Comparison of ENCODE assay signal across 9 mouse cellular contexts in genomic region chr8:106411783-106412451, GRCm38 (mm10). TPM values are rescaled to one million over a fixed set of nuclear protein-coding genes. Genes with fewer than 3 reads are reported as not detected.
A peak's percentile ranks its signal among the peaks of the same experiment; 100 is the strongest.
DNase-seq lines count a peak whose midpoint lies in the region; ATAC-seq and TF ChIP-seq lines count a peak whose summit lies in the region.
"Had no signal": no experiment of that assay in that cellular context is flagged by ENCODE, and none has a peak within 500 bp of the region (broad histone marks: within the 10 kb centered on the region; RNA-seq: fewer than 3 reads in every experiment).

No protein-coding gene starts in this region.

- H3K36me3 ChIP-seq in neural tube, embryonic 15.5 days = no peaks in the 10 kb centered on the region
- H3K36me3 ChIP-seq in intestine, postnatal 0 days (ENCODE audit: control insufficient read depth, insufficient read depth) = no peaks in the 10 kb centered on the region
- no peaks in the 10 kb centered on the region for H3K36me3 ChIP-seq in limb, embryonic 14.5 days (ENCODE audit: control insufficient read depth, insufficient read depth, low read length)
- H3K36me3 ChIP-seq: hindbrain, embryonic 15.5 days had no signal

- no peak for TF ChIP-seq POLR2A in limb, embryonic 14.5 days (IDR thresholded peaks at IDR 0.05; ENCODE audit: borderline replicate concordance, extremely low read depth, insufficient read depth, insufficient read length)

- no peak for ATAC-seq in neural tube, embryonic 15.5 days (ENCODE audit: low FRiP score)
- ATAC-seq in intestine, postnatal 0 days = no peak
- no peak for ATAC-seq in limb, embryonic 14.5 days (ENCODE audit: low FRiP score, low read depth)
- peak; percentile 45 for ATAC-seq in neutrophil, adult 5-6 weeks (ENCODE audit: extremely low read depth, insufficient number of reproducible peaks, low FRiP score, poor library complexity, severe bottlenecking)

- DNase-seq in neural tube, embryonic 10.5 days (ENCODE audit: extremely low spot score, low spot score) = peak; percentile 65
- peak; percentile 29 for DNase-seq in adrenal gland, adult 2 months
- peak; percentile 56 for DNase-seq in embryo, embryonic 11.5 days (ENCODE audit: low read depth, low spot score)
- peak; percentile 73 for DNase-seq in limb, embryonic 14.5 days (ENCODE audit: low spot score)
- DNase-seq in thymus, postnatal 14 days = peak; percentile 60

- peaks cover 13% of the 10 kb centered on the region for H3K4me1 ChIP-seq in neural tube, embryonic 15.5 days
- no peaks in the 10 kb centered on the region; the same call in 1 of the 2 replicates for H3K4me1 ChIP-seq in intestine, postnatal 0 days (replicated peaks; ENCODE audit: control insufficient read depth, insufficient read depth, low read length)
- peaks cover 15% of the 10 kb centered on the region for H3K4me1 ChIP-seq in limb, embryonic 14.5 days (ENCODE audit: control insufficient read depth, insufficient read depth, low read length)

- H3K4me3 ChIP-seq in neural tube, embryonic 15.5 days (replicated peaks) = no peak overlapping the region
- no peak overlapping the region for H3K4me3 ChIP-seq in intestine, postnatal 0 days (ENCODE audit: low read depth, low read length)
- H3K4me3 ChIP-seq in limb, embryonic 14.5 days (replicated peaks; ENCODE audit: low read length) = no peak overlapping the region
- H3K4me3 ChIP-seq: hindbrain, embryonic 15.5 days had no signal

- WGBS in neural tube, embryonic 15.5 days = 20% methylated on average over 14 of the region's 14 CpGs
- 17% methylated on average over 14 of the region's 14 CpGs for WGBS in intestine, postnatal 0 days
- WGBS in limb, embryonic 14.5 days = 18% methylated on average over 14 of the region's 14 CpGs

- H3K27ac ChIP-seq in neural tube, embryonic 15.5 days (replicated peaks) = no peak overlapping the region
- H3K27ac ChIP-seq in intestine, postnatal 0 days (ENCODE audit: low read depth, low read length) = no peak overlapping the region
- H3K27ac ChIP-seq in limb, embryonic 14.5 days (replicated peaks; ENCODE audit: low read depth, low read length) = no peak overlapping the region
- H3K27ac ChIP-seq: hindbrain, embryonic 15.5 days had no signal

- no peaks in the 10 kb centered on the region for H3K27me3 ChIP-seq in neural tube, embryonic 15.5 days (replicated peaks)
- H3K27me3 ChIP-seq in intestine, postnatal 0 days (replicated peaks; ENCODE audit: control insufficient read depth, insufficient read depth, low read length) = no peaks in the 10 kb centered on the region
- H3K27me3 ChIP-seq in limb, embryonic 14.5 days (ENCODE audit: control insufficient read depth, insufficient read depth, low read length) = no peaks in the 10 kb centered on the region
- H3K27me3 ChIP-seq: hindbrain, embryonic 15.5 days had no signal

- H3K9ac ChIP-seq in neural tube, embryonic 15.5 days (replicated peaks) = no peak overlapping the region
- no peak overlapping the region for H3K9ac ChIP-seq in intestine, postnatal 0 days (ENCODE audit: low read depth, low read length)
- H3K9ac ChIP-seq in limb, embryonic 14.5 days (ENCODE audit: low read depth, low read length, severe bottlenecking) = no peak overlapping the region
- H3K9ac ChIP-seq: hindbrain, embryonic 15.5 days had no signal

- H3K4me2 ChIP-seq in neural tube, embryonic 15.5 days = no peak overlapping the region; the same call in 1 of the 2 replicates
- peak overlapping the region; percentile 6 for H3K4me2 ChIP-seq in intestine, postnatal 0 days (replicated peaks; ENCODE audit: low read depth)
- H3K4me2 ChIP-seq in limb, embryonic 14.5 days (replicated peaks; ENCODE audit: low read depth, low read length, severe bottlenecking) = no peak overlapping the region
- H3K4me2 ChIP-seq: hindbrain, embryonic 15.5 days had no signal

- no peaks in the 10 kb centered on the region for H3K9me3 ChIP-seq in neural tube, embryonic 15.5 days (replicated peaks)
- H3K9me3 ChIP-seq in intestine, postnatal 0 days (ENCODE audit: control insufficient read depth) = no peaks in the 10 kb centered on the region
- H3K9me3 ChIP-seq in limb, embryonic 14.5 days (ENCODE audit: control insufficient read depth, low read length) = no peaks in the 10 kb centered on the region
- H3K9me3 ChIP-seq: hindbrain, embryonic 15.5 days had no signal

- TF ChIP-seq CTCF in intestine, postnatal 0 days (IDR thresholded peaks at IDR 0.05; ENCODE audit: low read depth) = peak; percentile 93

RNA-seq across cellular contexts. Expression of gene Zfp90, which starts 3.2 kb away (rescaled TPM):
- 34.2 and 39.3 TPM in 2 replicates for polyA plus RNA-seq in neural tube, embryonic 15.5 days (2015; fragmentation: Nextera tagmentation; extraction: Ambion mirVana)
- total RNA-seq in adrenal gland, adult 2 months (2021) = 1 to 10 TPM; 3.1 to 6.8 TPM
- polyA plus RNA-seq in adrenal gland, adult 2 months (2012; rRNA removed) = 0.68 and 1.2 TPM in 2 replicates
- polyA plus RNA-seq in intestine, postnatal 0 days (2015; fragmentation: Nextera tagmentation; extraction: Ambion mirVana) = 5.6 and 6.6 TPM in 2 replicates
- 15.2 and 19.7 TPM in 2 replicates for polyA plus RNA-seq in limb, embryonic 14.5 days (2012; rRNA removed)
- polyA plus RNA-seq in limb, embryonic 14.5 days (2014; fragmentation: Nextera tagmentation; extraction: Ambion mirVana) = 20.6 and 26.5 TPM in 2 replicates
- total RNA-seq in neutrophil, adult 5-6 weeks (2017) = 13.1 and 14.3 TPM in 2 replicates
